Mouse (Mus musculus) intestine, embryonic 14.5 days (tissue): ENCODE measurements around the gene Usp32. TPM values are rescaled to one million over a fixed set of nuclear protein-coding genes. Genes with fewer than 3 reads are reported as not detected.

Experiments used
- ATAC-seq: fragments of 200-750 bp; cut with Nextera tagmentation; replicated peaks from 2 replicates; pipeline ENCODE4 v1.8.0; 2017; ENCODE audit warnings: low read depth, moderate number of reproducible peaks, moderate TSS enrichment, moderate library complexity; ENCODE audit not compliant: low FRiP score, low TSS enrichment
- DNase-seq: peaks from one replicate; pipeline ENCODE4 v3.0.0-alpha.2; 2018; ENCODE audit warnings: low spot score
- H3K27ac ChIP-seq: fragments of 300-500 bp; sonication (generic); 2 replicates; pipeline ENCODE4 v1.5.1; 2014; ENCODE audit warnings: low read depth, mild to moderate bottlenecking, control low read depth
- H3K27me3 ChIP-seq: fragments of 300-500 bp; sonication (generic); replicated peaks from 2 replicates; pipeline ENCODE4 v1.6.1; 2014; ENCODE audit warnings: low read length, control low read depth; ENCODE audit not compliant: control insufficient read depth, insufficient read depth
- H3K36me3 ChIP-seq: fragments of 300-500 bp; sonication (generic); 2 replicates; pipeline ENCODE4 v1.6.1; 2014; ENCODE audit warnings: low read length, control low read depth; ENCODE audit not compliant: control insufficient read depth, insufficient read depth
- H3K4me1 ChIP-seq: fragments of 300-500 bp; sonication (generic); replicated peaks from 2 replicates; pipeline ENCODE4 v1.6.1; 2014; ENCODE audit warnings: low read length, control low read depth, mixed read lengths; ENCODE audit not compliant: control insufficient read depth, insufficient read depth
- H3K4me2 ChIP-seq: fragments of 300-500 bp; sonication (generic); 2 replicates; pipeline ENCODE4 v1.6.1; 2014; ENCODE audit warnings: low read length
- H3K4me3 ChIP-seq: fragments of 300-500 bp; sonication (generic); 2 replicates; pipeline ENCODE4 v1.5.1; 2014; ENCODE audit warnings: low read depth, low read length, control low read depth, mixed read lengths
- H3K9ac ChIP-seq: fragments of 300-500 bp; sonication (generic); 2 replicates; pipeline ENCODE4 v1.6.1; 2014; ENCODE audit warnings: mild to moderate bottlenecking, low read length
- H3K9me3 ChIP-seq: fragments of 300-500 bp; sonication (generic); 2 replicates; pipeline ENCODE4 v1.6.1; 2016; ENCODE audit warnings: low read length, control low read depth; ENCODE audit not compliant: control insufficient read depth
- WGBS: fragments of 180-500 bp; shearing (Covaris S2); extraction: QIAGEN DNeasy Blood & Tissue Kit; methylation state at CpG from one replicate; pipeline ENCODE4 v1.1.7; 2014; 5-methylcytosine and 5-hydroxymethylcytosine counted together
- polyA plus RNA-seq: library from polyadenylated mRNA; unstranded; fragments of >200 nt; fragmentation: Nextera tagmentation; extraction: Ambion mirVana; gene quantifications from 2 replicates; pipeline ENCODE4 v1.2.1, GENCODE M21; 2014

Gene Usp32
- polyA plus RNA-seq, 1 experiment from 2014 or later, result 5.5 TPM

GRCm38 (mm10) chr11:84968309-84968708 lies 171.7 kb downstream of the Usp32 start:
- H3K27ac ChIP-seq, result no peak overlapping the region
- H3K4me3 ChIP-seq, result no peak overlapping the region
- H3K36me3 ChIP-seq, result no peaks in the 10 kb centered on the region
- H3K9ac ChIP-seq, result no peak overlapping the region
- ATAC-seq (no peak), DNase-seq (no peak)
- no peaks in the 10 kb centered on the region for H3K9me3 ChIP-seq
- WGBS, result 66% methylated on average over 4 of the region's 4 CpGs
- 0 out of 2 replicates have a peak, but pooled peaks cover 5% of the 10 kb centered on the region for H3K4me1 ChIP-seq
- H3K4me2 ChIP-seq, result no peak overlapping the region
- H3K27me3 ChIP-seq, result no peaks in the 10 kb centered on the region

- 30% methylated on average over 5 of the region's 5 CpGs for WGBS
- Histone ChIP-seq H3K36me3 (no peaks in the 10 kb centered on the region), H3K9me3 (no peaks in the 10 kb centered on the region), H3K27ac (no peak overlapping the region), H3K27me3 (no peaks in the 10 kb centered on the region), H3K9ac (no peak overlapping the region), H3K4me3 (no peak overlapping the region), H3K4me2 (no peak overlapping the region), H3K4me1 (0 out of 2 replicates have a peak, but pooled peaks cover 5% of the 10 kb centered on the region)
- ATAC-seq, result no peak
- no peak for DNase-seq
These were observed 172.8 kb downstream of the Usp32 start for GRCm38 (mm10) chr11:84967113-84967512.

GRCm38 (mm10) chr11:84966696-84967095 lies 173.3 kb downstream of the Usp32 start:
- no peaks in the 10 kb centered on the region for H3K36me3 ChIP-seq
- no peaks in the 10 kb centered on the region for H3K9me3 ChIP-seq
- H3K4me2 ChIP-seq, result no peak overlapping the region
- no peaks in the 10 kb centered on the region for H3K27me3 ChIP-seq
- 0 out of 2 replicates have a peak, but pooled peaks cover 5% of the 10 kb centered on the region for H3K4me1 ChIP-seq
- ATAC-seq (no peak), DNase-seq (no peak)
- no peak overlapping the region for H3K4me3 ChIP-seq
- no peak overlapping the region for H3K9ac ChIP-seq
- H3K27ac ChIP-seq, result no peak overlapping the region
- WGBS, result 62% methylated on average over 4 of the region's 4 CpGs

GRCm38 (mm10) chr11:84963556-84963955 lies 176.4 kb downstream of the Usp32 start:
- Histone ChIP-seq H3K4me1 (peaks cover 11% of the 10 kb centered on the region; the same call in 1 of the 2 replicates), H3K4me3 (no peak overlapping the region), H3K27me3 (peaks cover 11% of the 10 kb centered on the region), H3K36me3 (no peaks in the 10 kb centered on the region), H3K9ac (no peak overlapping the region), H3K9me3 (no peaks in the 10 kb centered on the region), H3K27ac (no peak overlapping the region), H3K4me2 (no peak overlapping the region)
- 79% methylated on average over 3 of the region's 3 CpGs for WGBS
- no peak for ATAC-seq
- no peak for DNase-seq

- H3K27ac ChIP-seq, result no peak overlapping the region
- no peak overlapping the region for H3K4me2 ChIP-seq
- DNase-seq (no peak), ATAC-seq (no peak)
- no peaks in the 10 kb centered on the region for H3K9me3 ChIP-seq
- peaks cover 13% of the 10 kb centered on the region; the same call in 1 of the 2 replicates for H3K4me1 ChIP-seq
- WGBS, result 83% methylated on average over 4 of the region's 4 CpGs
- no peak overlapping the region for H3K4me3 ChIP-seq
- no peaks in the 10 kb centered on the region for H3K36me3 ChIP-seq
- H3K27me3 ChIP-seq, result peaks cover 21% of the 10 kb centered on the region
- H3K9ac ChIP-seq, result no peak overlapping the region
These were observed 177.4 kb downstream of the Usp32 start for GRCm38 (mm10) chr11:84962536-84962935.

- DNase-seq (no peak), ATAC-seq (no peak)
- WGBS, result 85% methylated on average over 4 of the region's 4 CpGs
- H3K4me1 ChIP-seq, result peaks cover 11% of the 10 kb centered on the region; the same call in 1 of the 2 replicates
- H3K9ac ChIP-seq, result no peak overlapping the region
- no peaks in the 10 kb centered on the region for H3K36me3 ChIP-seq
- H3K4me2 ChIP-seq, result no peak overlapping the region
- no peak overlapping the region for H3K27ac ChIP-seq
- H3K4me3 ChIP-seq, result no peak overlapping the region
- H3K9me3 ChIP-seq, result no peaks in the 10 kb centered on the region
- peaks cover 31% of the 10 kb centered on the region for H3K27me3 ChIP-seq
These were observed 178.4 kb downstream of the Usp32 start for GRCm38 (mm10) chr11:84961571-84961970.

GRCm38 (mm10) chr11:84960780-84961179 lies 179.2 kb downstream of the Usp32 start:
- DNase-seq (no peak), ATAC-seq (no peak)
- Histone ChIP-seq H3K27ac (no peak overlapping the region), H3K4me1 (peaks cover 11% of the 10 kb centered on the region; the same call in 1 of the 2 replicates), H3K27me3 (peaks cover 39% of the 10 kb centered on the region), H3K4me3 (no peak overlapping the region), H3K9me3 (no peaks in the 10 kb centered on the region), H3K36me3 (no peaks in the 10 kb centered on the region), H3K4me2 (no peak overlapping the region), H3K9ac (no peak overlapping the region)
- WGBS, result 76% methylated on average over 6 of the region's 6 CpGs

GRCm38 (mm10) chr11:84960291-84960690 lies 179.7 kb downstream of the Usp32 start:
- ATAC-seq, result no peak
- DNase-seq, result no peak
- no peak overlapping the region for H3K9ac ChIP-seq
- WGBS, result 45% methylated on average over 3 of the region's 3 CpGs
- H3K4me2 ChIP-seq, result no peak overlapping the region
- H3K27me3 ChIP-seq, result peaks cover 41% of the 10 kb centered on the region
- H3K4me3 ChIP-seq, result no peak overlapping the region
- H3K4me1 ChIP-seq, result peaks cover 11% of the 10 kb centered on the region; the same call in 1 of the 2 replicates
- H3K9me3 ChIP-seq, result no peaks in the 10 kb centered on the region
- H3K36me3 ChIP-seq, result no peaks in the 10 kb centered on the region
- no peak overlapping the region for H3K27ac ChIP-seq

GRCm38 (mm10) chr11:84959701-84960181 lies 180.2 kb downstream of the Usp32 start:
- 8% methylated on average over 9 of the region's 9 CpGs for WGBS
- Histone ChIP-seq H3K4me1 (peaks cover 11% of the 10 kb centered on the region; the same call in 1 of the 2 replicates), H3K9ac (no peak overlapping the region), H3K27me3 (peaks cover 41% of the 10 kb centered on the region), H3K4me2 (no peak overlapping the region), H3K36me3 (no peaks in the 10 kb centered on the region), H3K27ac (no peak overlapping the region), H3K9me3 (no peaks in the 10 kb centered on the region), H3K4me3 (no peak overlapping the region)
- no peak for DNase-seq
- ATAC-seq, result no peak
